Mouse (Mus musculus) liver, embryonic 11.5 days (tissue): ENCODE results near the gene Thsd4. TPM values are rescaled to one million over a fixed set of nuclear protein-coding genes. Genes with fewer than 3 reads are reported as not detected.

Experiments
- ATAC-seq: fragments of 200-750 bp; cut with Nextera tagmentation; replicated peaks from 2 replicates; pipeline ENCODE4 v1.8.0; 2017; ENCODE audit warnings: moderate number of reproducible peaks, mild to moderate bottlenecking, moderate TSS enrichment, moderate library complexity; ENCODE audit not compliant: low FRiP score
- DNase-seq: peaks from one replicate; pipeline ENCODE4 v3.0.0-alpha.2; 2017; ENCODE audit warnings: low spot score
- H3K27ac ChIP-seq: fragments of 300-500 bp; sonication (generic); 2 replicates; pipeline ENCODE4 v1.5.1; 2014; ENCODE audit warnings: mild to moderate bottlenecking, low read depth, low read length, control low read depth
- H3K27me3 ChIP-seq: fragments of 300-500 bp; sonication (generic); replicated peaks from 2 replicates; pipeline ENCODE4 v1.6.1; 2014; ENCODE audit warnings: low read length, mixed read lengths; ENCODE audit not compliant: control insufficient read depth, insufficient read depth
- H3K36me3 ChIP-seq: fragments of 300-500 bp; sonication (generic); 2 replicates; pipeline ENCODE4 v1.6.1; 2014; ENCODE audit warnings: mild to moderate bottlenecking, low read length, moderate library complexity, mixed read lengths; ENCODE audit not compliant: control insufficient read depth, insufficient read depth
- H3K4me1 ChIP-seq: fragments of 300-500 bp; sonication (generic); replicated peaks from 2 replicates; pipeline ENCODE4 v1.6.1; 2014; ENCODE audit warnings: low read length, mixed read lengths; ENCODE audit not compliant: control insufficient read depth, insufficient read depth
- H3K4me2 ChIP-seq: fragments of 300-500 bp; sonication (generic); 2 replicates; pipeline ENCODE4 v1.6.1; 2014; ENCODE audit warnings: mild to moderate bottlenecking, control low read depth, moderate library complexity
- H3K4me3 ChIP-seq: fragments of 300-500 bp; sonication (generic); 2 replicates; pipeline ENCODE4 v1.5.1; 2014; ENCODE audit warnings: low read depth, low read length, control low read depth
- H3K9ac ChIP-seq: fragments of 300-500 bp; sonication (generic); 2 replicates; pipeline ENCODE4 v1.6.1; 2014; ENCODE audit warnings: low read depth, low read length, control low read depth
- H3K9me3 ChIP-seq: fragments of 300-500 bp; sonication (generic); 2 replicates; pipeline ENCODE4 v1.6.1; 2016; ENCODE audit warnings: low read length, inconsistent platforms, mixed read lengths; ENCODE audit not compliant: control insufficient read depth
- WGBS: fragments of 180-500 bp; shearing (Covaris S2); extraction: QIAGEN DNeasy Blood & Tissue Kit; methylation state at CpG from one replicate; pipeline ENCODE4 v1.1.7; 2014; 5-methylcytosine and 5-hydroxymethylcytosine counted together
- polyA plus RNA-seq: library from polyadenylated mRNA; unstranded; fragments of >200 nt; fragmentation: Nextera tagmentation; extraction: Ambion mirVana; gene quantifications from 2 replicates; pipeline ENCODE4 v1.2.1, GENCODE M21; 2014

The Thsd4 gene
- polyA plus RNA-seq, 1 experiment from 2014 or later = 6.8 TPM

DNA sequence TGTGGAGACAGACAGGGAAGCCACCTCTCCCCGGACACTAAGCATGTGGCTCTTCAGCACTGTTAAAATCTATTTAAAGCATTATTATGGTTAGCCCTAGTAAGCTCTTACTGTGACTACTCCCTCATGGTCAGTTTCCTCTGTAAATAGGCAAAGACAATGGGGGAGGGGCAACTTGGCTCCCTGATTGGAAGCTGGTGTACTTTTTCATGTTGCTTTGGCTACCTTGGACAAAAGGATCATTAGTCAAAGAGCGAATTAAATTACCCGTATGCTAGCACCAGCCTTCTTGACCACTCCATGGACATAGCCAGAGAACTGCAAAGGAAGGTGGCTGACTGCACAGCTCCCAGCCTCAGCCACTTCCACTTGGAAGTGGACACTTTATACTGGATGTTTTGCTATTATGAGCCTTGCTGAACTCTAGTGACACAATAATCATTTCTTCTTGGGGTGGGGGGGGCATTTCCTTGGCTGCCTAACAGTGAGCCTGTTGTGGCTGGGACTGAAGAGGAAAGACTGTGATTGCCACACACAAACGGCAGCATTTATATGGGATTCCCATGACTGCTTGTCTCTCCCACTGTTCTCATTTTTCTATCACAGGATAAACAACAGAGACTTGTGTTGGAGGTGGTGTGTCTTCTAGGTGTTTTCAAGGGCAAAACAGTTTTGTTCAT is 107.6 kb downstream of the Thsd4 start:
- Histone ChIP-seq H3K9me3 (no peaks in the 10 kb centered on the region), H3K27me3 (no peaks in the 10 kb centered on the region), H3K4me3 (no peak overlapping the region), H3K9ac (no peak overlapping the region), H3K4me1 (no peaks in the 10 kb centered on the region), H3K36me3 (no peaks in the 10 kb centered on the region), H3K27ac (no peak overlapping the region), H3K4me2 (no peak overlapping the region)
- ATAC-seq (no peak), DNase-seq (no peak)
- 62% methylated on average over 4 of the region's 4 CpGs for WGBS

- Histone ChIP-seq H3K9ac (no peak overlapping the region), H3K27me3 (no peaks in the 10 kb centered on the region), H3K4me1 (0 out of 2 replicates have a peak, but pooled peaks cover 4% of the 10 kb centered on the region), H3K4me2 (no peak overlapping the region), H3K4me3 (no peak overlapping the region), H3K9me3 (no peaks in the 10 kb centered on the region), H3K36me3 (no peaks in the 10 kb centered on the region), H3K27ac (no peak overlapping the region)
- ATAC-seq (no peak), DNase-seq (no peak)
- WGBS = 72% methylated on average over 17 of the region's 17 CpGs
Observed at GRCm38 (mm10) chr9:60410872-60411635, 110.8 kb downstream of the Thsd4 start.

DNA sequence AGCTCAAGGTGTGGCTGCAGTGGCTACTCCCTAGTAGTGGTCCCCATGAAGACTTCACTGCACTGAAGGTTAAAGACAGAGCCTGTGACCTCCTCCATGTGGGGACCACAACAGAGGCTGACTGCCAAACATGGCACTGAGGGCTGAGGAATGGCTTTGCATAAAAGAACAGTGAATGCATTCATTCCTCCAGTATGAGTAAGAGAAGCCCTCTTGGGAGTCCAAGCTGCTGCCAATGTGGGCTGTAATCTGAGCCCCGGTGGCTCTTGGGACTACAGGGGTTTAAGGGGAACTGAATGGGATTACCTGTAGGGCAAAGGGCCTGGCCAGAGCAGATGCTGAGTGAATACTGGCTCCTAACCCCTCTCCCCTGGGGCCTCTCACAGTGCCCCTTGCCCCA is 114.5 kb downstream of the Thsd4 start:
- no peak for ATAC-seq
- Histone ChIP-seq H3K36me3 (no peaks in the 10 kb centered on the region), H3K4me2 (no peak overlapping the region), H3K27me3 (no peaks in the 10 kb centered on the region), H3K4me1 (peaks cover 4% of the 10 kb centered on the region; the same call in 1 of the 2 replicates), H3K9me3 (no peaks in the 10 kb centered on the region), H3K4me3 (no peak overlapping the region), H3K27ac (no peak overlapping the region), H3K9ac (no peak overlapping the region)
- DNase-seq = no peak
- 48% methylated on average over 1 of the region's 1 CpGs for WGBS

DNA sequence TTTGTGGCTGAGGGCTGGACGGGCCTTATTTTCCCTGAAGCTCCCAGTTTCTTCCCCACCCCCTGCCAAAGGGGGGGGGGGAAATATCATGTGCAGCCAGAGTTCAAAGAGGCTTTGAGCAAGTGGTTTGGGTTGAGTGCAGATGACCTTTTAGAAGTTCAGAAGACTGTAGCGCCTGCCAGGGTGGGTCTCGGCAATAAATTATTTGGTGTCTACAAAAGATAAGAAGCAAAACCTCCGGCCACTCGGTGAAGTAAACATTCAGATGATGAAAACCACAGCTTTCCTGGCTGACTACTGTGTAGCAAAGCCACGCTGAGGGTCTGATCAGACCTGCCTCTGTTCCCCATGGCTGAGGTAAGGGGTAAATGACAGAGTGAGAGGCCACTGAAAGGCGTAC is 116.1 kb downstream of the Thsd4 start:
- ATAC-seq (no peak), DNase-seq (no peak)
- H3K9me3 ChIP-seq = no peaks in the 10 kb centered on the region
- H3K27me3 ChIP-seq = no peaks in the 10 kb centered on the region
- no peak overlapping the region for H3K4me2 ChIP-seq
- H3K9ac ChIP-seq = no peak overlapping the region
- no peak overlapping the region for H3K4me3 ChIP-seq
- peaks cover 4% of the 10 kb centered on the region; the same call in 1 of the 2 replicates for H3K4me1 ChIP-seq
- H3K27ac ChIP-seq = no peak overlapping the region
- H3K36me3 ChIP-seq = no peaks in the 10 kb centered on the region
- 29% methylated on average over 7 of the region's 7 CpGs for WGBS

DNA sequence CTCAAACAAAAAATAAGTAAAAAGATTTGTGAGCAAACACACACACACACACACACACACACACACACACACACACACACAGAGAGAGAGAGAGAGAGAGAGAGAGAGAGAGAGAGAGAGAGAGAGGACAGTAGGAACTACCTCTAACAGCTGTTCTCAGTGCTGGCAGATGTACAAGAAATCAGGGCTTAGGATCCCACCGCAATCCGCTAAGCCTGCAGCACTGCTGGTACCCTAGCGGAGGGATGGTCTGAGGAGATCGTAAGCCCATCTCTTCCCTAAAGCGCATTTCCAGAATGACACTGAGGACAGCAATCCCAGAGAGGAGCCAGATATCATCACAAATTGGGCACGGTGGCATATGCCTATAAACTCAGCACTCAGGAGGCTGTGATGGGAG is 119.2 kb downstream of the Thsd4 start:
- H3K4me2 ChIP-seq = no peak overlapping the region
- H3K9ac ChIP-seq = no peak overlapping the region
- no peaks in the 10 kb centered on the region for H3K36me3 ChIP-seq
- H3K9me3 ChIP-seq = no peaks in the 10 kb centered on the region
- no peak overlapping the region for H3K4me3 ChIP-seq
- ATAC-seq (no peak), DNase-seq (no peak)
- H3K27me3 ChIP-seq = no peaks in the 10 kb centered on the region
- WGBS = 85% methylated on average over 6 of the region's 6 CpGs
- peaks cover 4% of the 10 kb centered on the region for H3K4me1 ChIP-seq
- no peak overlapping the region for H3K27ac ChIP-seq

- no peak for DNase-seq
- no peak overlapping the region for H3K4me2 ChIP-seq
- H3K36me3 ChIP-seq = no peaks in the 10 kb centered on the region
- no peaks in the 10 kb centered on the region; the same call in 1 of the 2 replicates for H3K4me1 ChIP-seq
- ATAC-seq = no peak
- no peaks in the 10 kb centered on the region for H3K27me3 ChIP-seq
- no peak overlapping the region for H3K27ac ChIP-seq
- H3K9ac ChIP-seq = no peak overlapping the region
- H3K4me3 ChIP-seq = no peak overlapping the region
- WGBS = 71% methylated on average over 8 of the region's 8 CpGs
- H3K9me3 ChIP-seq = no peaks in the 10 kb centered on the region
Observed at GRCm38 (mm10) chr9:60400001-60400400, 121.8 kb downstream of the Thsd4 start.

DNA sequence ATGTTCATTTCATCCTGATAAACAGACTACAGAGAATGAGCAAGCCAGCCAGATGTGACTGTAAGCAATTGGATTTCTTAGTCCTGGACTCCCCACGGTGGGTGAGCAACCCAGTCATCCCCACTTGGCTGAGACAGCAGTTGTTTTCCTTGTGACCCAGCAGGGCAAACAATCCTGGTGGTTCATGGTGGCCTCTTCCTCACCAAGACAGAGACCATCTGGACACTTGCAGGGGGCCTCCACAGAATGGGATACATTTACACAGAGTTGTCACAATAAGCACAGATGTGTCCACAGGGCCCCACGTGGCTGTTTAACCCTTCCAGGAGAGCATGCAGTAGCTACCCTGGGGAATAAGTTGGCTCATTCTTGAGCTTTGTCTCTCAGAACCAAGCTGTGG is 123.8 kb downstream of the Thsd4 start:
- no peak overlapping the region for H3K4me2 ChIP-seq
- no peak overlapping the region for H3K4me3 ChIP-seq
- no peaks in the 10 kb centered on the region for H3K36me3 ChIP-seq
- H3K4me1 ChIP-seq = no peaks in the 10 kb centered on the region; the same call in 1 of the 2 replicates
- no peak for ATAC-seq
- no peaks in the 10 kb centered on the region for H3K9me3 ChIP-seq
- H3K27me3 ChIP-seq = no peaks in the 10 kb centered on the region
- H3K27ac ChIP-seq = no peak overlapping the region
- H3K9ac ChIP-seq = no peak overlapping the region
- 34% methylated on average over 2 of the region's 2 CpGs for WGBS
- no peak for DNase-seq

GRCm38 (mm10) chr9:60396096-60396495 is 125.8 kb downstream of the Thsd4 start:
- 79% methylated on average over 3 of the region's 3 CpGs for WGBS
- Histone ChIP-seq H3K4me3 (no peak overlapping the region), H3K36me3 (no peaks in the 10 kb centered on the region)

DNA sequence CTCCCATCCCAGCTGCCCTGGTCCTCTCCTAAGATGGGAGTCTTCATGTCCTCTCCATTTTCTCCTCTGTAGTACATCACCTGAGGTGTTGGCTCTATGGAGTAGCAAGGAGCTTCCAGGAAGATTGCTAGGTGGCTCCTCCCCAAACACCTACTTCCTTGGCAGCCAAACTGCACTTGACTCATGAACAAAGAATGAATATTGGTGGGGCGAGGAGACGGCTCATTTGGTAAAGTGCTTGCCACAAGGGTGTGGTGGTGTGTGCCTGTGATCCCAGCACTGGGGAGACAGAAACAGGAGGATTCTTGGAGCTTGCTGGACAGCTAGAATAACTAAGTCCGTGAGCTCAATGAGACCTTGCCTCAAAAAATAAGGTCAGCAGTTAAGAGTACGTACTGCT is 128.9 kb downstream of the Thsd4 start:
- ATAC-seq = no peak
- no peaks in the 10 kb centered on the region for H3K36me3 ChIP-seq
- H3K4me1 ChIP-seq = no peaks in the 10 kb centered on the region; the same call in 1 of the 2 replicates
- no peak overlapping the region for H3K27ac ChIP-seq
- no peaks in the 10 kb centered on the region for H3K27me3 ChIP-seq
- no peak for DNase-seq
- no peak overlapping the region for H3K9ac ChIP-seq
- WGBS = 88% methylated on average over 4 of the region's 4 CpGs
- no peak overlapping the region for H3K4me3 ChIP-seq
- H3K4me2 ChIP-seq = no peak overlapping the region
- H3K9me3 ChIP-seq = no peaks in the 10 kb centered on the region

More at GRCm38 (mm10) chr9:60396096-60396495, 125.8 kb downstream of the Thsd4 start:
- Histone ChIP-seq H3K4me1 (no peaks in the 10 kb centered on the region; the same call in 1 of the 2 replicates), H3K9me3 (no peaks in the 10 kb centered on the region), H3K27ac (no peak overlapping the region), H3K27me3 (no peaks in the 10 kb centered on the region), H3K9ac (no peak overlapping the region), H3K4me2 (no peak overlapping the region)
- ATAC-seq = no peak
- no peak for DNase-seq
